In genomic region chr5:120694695-120695074, GRCm38 (mm10) we compare ENCODE assay signal across 8 mouse cellular contexts. TPM values are rescaled to one million over a fixed set of nuclear protein-coding genes. Genes with fewer than 3 reads are reported as not detected.
DNase-seq lines count a peak whose midpoint lies in the region; ATAC-seq and TF ChIP-seq lines count a peak whose summit lies in the region.

No protein-coding gene starts in this region.

- intact Hi-C loops in heart, adult 2 months (cut with DNase I) = no loop called here

- no peaks in the 10 kb centered on the region for H3K4me1 ChIP-seq in heart, postnatal 0 days (ENCODE audit: control insufficient read depth, insufficient read depth)
- no peaks in the 10 kb centered on the region for H3K4me1 ChIP-seq in heart, adult 2 months (ENCODE audit: control insufficient read depth, insufficient read depth, low read length)
- H3K4me1 ChIP-seq in testis, adult 2 months (ENCODE audit: control insufficient read depth, insufficient read depth, low read length) = peaks cover 19% of the 10 kb centered on the region
- no peaks in the 10 kb centered on the region for H3K4me1 ChIP-seq in forebrain, postnatal 0 days (ENCODE audit: insufficient read depth)
- H3K4me1 ChIP-seq in stomach, embryonic 15.5 days = no peaks in the 10 kb centered on the region

- DNase-seq in heart, postnatal 0 days (ENCODE audit: low spot score) = no peak
- no peak for DNase-seq in heart, adult 2 months
- DNase-seq in testis, postnatal 14 days (ENCODE audit: low spot score) = no peak
- peak; percentile 33 for DNase-seq in forebrain, postnatal 0 days
- no peak for DNase-seq in right cerebral cortex, postnatal 25 days
- no peak for DNase-seq in lung, postnatal 36 days

- H3K79me2 ChIP-seq in heart, adult 2 months (replicated peaks; ENCODE audit: control insufficient read depth, insufficient read depth, low read length) = no peaks in the 10 kb centered on the region

- H3K27ac ChIP-seq in heart, postnatal 0 days (ENCODE audit: low read depth) = no peak overlapping the region
- no peak overlapping the region for H3K27ac ChIP-seq in heart, adult 2 months
- no peak overlapping the region for H3K27ac ChIP-seq in testis, adult 2 months (ENCODE audit: control insufficient read depth, insufficient read depth, low read depth, low read length)
- H3K27ac ChIP-seq in forebrain, postnatal 0 days (ENCODE audit: low read depth, low read length) = no peak overlapping the region
- H3K27ac ChIP-seq in stomach, embryonic 15.5 days = no peak overlapping the region

- WGBS in heart, postnatal 0 days = 2% methylated on average over 41 of the region's 41 CpGs
- WGBS in heart, adult 2 months = 3% methylated on average over 41 of the region's 41 CpGs
- WGBS in forebrain, postnatal 0 days = 10% methylated on average over 41 of the region's 41 CpGs
- WGBS in stomach, embryonic 15.5 days = 22% methylated on average over 41 of the region's 41 CpGs

- no peak for TF ChIP-seq EP300 in heart, postnatal 0 days (IDR thresholded peaks at IDR 0.05; ENCODE audit: low read depth)
- no peak for TF ChIP-seq EP300 in heart, adult 2 months (IDR thresholded peaks at IDR 0.05; ENCODE audit: insufficient read depth, low read depth, low read length)

- ATAC-seq in heart, postnatal 0 days (ENCODE audit: insufficient read depth, low read depth) = no peak
- no peak for ATAC-seq in forebrain, postnatal 0 days
- ATAC-seq in stomach, embryonic 15.5 days (ENCODE audit: insufficient read depth, low FRiP score, low read depth) = no peak

- peak overlapping the region; percentile 22; the same call in 1 of the 2 replicates for H3K4me3 ChIP-seq in heart, postnatal 0 days (ENCODE audit: low read depth, low read length)
- H3K4me3 ChIP-seq in heart, adult 2 months = no peak overlapping the region
- peak overlapping the region; percentile 21; the same call in 1 of the 2 replicates for H3K4me3 ChIP-seq in testis, adult 2 months (ENCODE audit: control insufficient read depth, low read depth, low read length)
- no peak overlapping the region for H3K4me3 ChIP-seq in forebrain, postnatal 0 days (ENCODE audit: low read depth, low read length)
- H3K4me3 ChIP-seq in stomach, embryonic 15.5 days (replicated peaks) = peak overlapping the region; percentile 15; the same call in 1 of the 2 replicates

- TF ChIP-seq POLR2A in heart, adult 2 months (IDR thresholded peaks at IDR 0.05; ENCODE audit: insufficient read depth, low read depth, low read length) = no peak
- TF ChIP-seq POLR2A in testis, adult 2 months (IDR thresholded peaks at IDR 0.05; ENCODE audit: control insufficient read depth, low read depth, low read length) = no peak

- H3K36me3 ChIP-seq in heart, postnatal 0 days (replicated peaks; ENCODE audit: control insufficient read depth, insufficient read depth, low read length) = no peaks in the 10 kb centered on the region
- H3K36me3 ChIP-seq in heart, adult 2 months (ENCODE audit: control insufficient read depth, insufficient read depth, low read length) = no peaks in the 10 kb centered on the region
- H3K36me3 ChIP-seq in testis, adult 2 months (ENCODE audit: control insufficient read depth, insufficient read depth, low read length) = no peaks in the 10 kb centered on the region
- H3K36me3 ChIP-seq in forebrain, postnatal 0 days (ENCODE audit: insufficient read depth) = peaks cover 38% of the 10 kb centered on the region
- no peaks in the 10 kb centered on the region for H3K36me3 ChIP-seq in stomach, embryonic 15.5 days

- peak overlapping the region; percentile 40; the same call in 1 of the 2 replicates for H3K4me2 ChIP-seq in heart, postnatal 0 days (ENCODE audit: low read depth, low read length)
- H3K4me2 ChIP-seq in forebrain, postnatal 0 days (ENCODE audit: low read depth) = no peak overlapping the region
- peak overlapping the region; percentile 16; the same call in 1 of the 2 replicates for H3K4me2 ChIP-seq in stomach, embryonic 15.5 days

- no peak overlapping the region for H3K9ac ChIP-seq in heart, postnatal 0 days (replicated peaks; ENCODE audit: low read depth, low read length)
- H3K9ac ChIP-seq in heart, adult 2 months (ENCODE audit: low read depth, low read length) = no peak overlapping the region
- H3K9ac ChIP-seq in forebrain, postnatal 0 days = no peak overlapping the region
- no peak overlapping the region for H3K9ac ChIP-seq in stomach, embryonic 15.5 days

- peaks cover 78% of the 10 kb centered on the region for H3K27me3 ChIP-seq in heart, postnatal 0 days (ENCODE audit: control insufficient read depth, insufficient read depth, low read length)
- H3K27me3 ChIP-seq in heart, adult 2 months (ENCODE audit: control insufficient read depth, insufficient read depth, low read length) = peaks cover 3% of the 10 kb centered on the region; the same call in 1 of the 2 replicates
- no peaks in the 10 kb centered on the region for H3K27me3 ChIP-seq in testis, adult 2 months (ENCODE audit: control insufficient read depth, insufficient read depth, low read length)
- no peaks in the 10 kb centered on the region; the same call in 1 of the 2 replicates for H3K27me3 ChIP-seq in forebrain, postnatal 0 days (ENCODE audit: insufficient read depth, low read length)
- H3K27me3 ChIP-seq in stomach, embryonic 15.5 days (replicated peaks) = peaks cover 51% of the 10 kb centered on the region

- no peak for TF ChIP-seq CTCF in heart, postnatal 0 days (IDR thresholded peaks at IDR 0.05; ENCODE audit: low read depth)
- no peak for TF ChIP-seq CTCF in heart, adult 2 months (IDR thresholded peaks at IDR 0.05)
- no peak for TF ChIP-seq CTCF in testis, adult 2 months (IDR thresholded peaks at IDR 0.05; ENCODE audit: control insufficient read depth, insufficient read depth, insufficient replicate concordance, low read depth, low read length)
- no peak for TF ChIP-seq CTCF in forebrain, postnatal 0 days (IDR thresholded peaks at IDR 0.05; ENCODE audit: low read depth)

- no peaks in the 10 kb centered on the region for H3K9me3 ChIP-seq in heart, postnatal 0 days (replicated peaks; ENCODE audit: control insufficient read depth, low read length)
- H3K9me3 ChIP-seq in forebrain, postnatal 0 days (ENCODE audit: low read length) = no peaks in the 10 kb centered on the region
- H3K9me3 ChIP-seq in stomach, embryonic 15.5 days = no peaks in the 10 kb centered on the region

RNA-seq across cellular contexts. Expression of gene Dtx1, which starts 17.0 kb away (rescaled TPM):
- total RNA-seq in heart, postnatal 0 days (2014; rRNA removed; ENCODE audit: low replicate concordance) = 1.7 and 13.8 TPM in 2 replicates
- 0.30 and 0.48 TPM in 2 replicates for polyA plus RNA-seq in heart, postnatal 0 days (2015; fragmentation: Nextera tagmentation; extraction: Ambion mirVana)
- 1 to 10 TPM; 2.1 to 2.7 TPM for total RNA-seq in heart, adult 2 months (2021)
- 3.5 and 4.2 TPM in 2 replicates for polyA plus RNA-seq in heart, adult 2 months (2012; rRNA removed)
- 38.6 and 46.0 TPM in 2 replicates for polyA plus RNA-seq in testis, adult 2 months (2012; rRNA removed)
- 154 and 193 TPM in 2 replicates for total RNA-seq in forebrain, postnatal 0 days (2014; rRNA removed)
- 59.4 and 65.2 TPM in 2 replicates for polyA plus RNA-seq in forebrain, postnatal 0 days (2015; fragmentation: Nextera tagmentation; extraction: Ambion mirVana)
- 5.2 and 5.6 TPM in 2 replicates for polyA plus RNA-seq in stomach, embryonic 15.5 days (2015; fragmentation: Nextera tagmentation; extraction: Ambion mirVana)

RNA-seq across cellular contexts. Expression of gene Rasal1, which starts 46.1 kb away (rescaled TPM):
- total RNA-seq in heart, postnatal 0 days (2014; rRNA removed; ENCODE audit: low replicate concordance) = not detected in 2 replicates
- 0.10 TPM in 1 of 2 replicates, not detected in the other for polyA plus RNA-seq in heart, postnatal 0 days (2015; fragmentation: Nextera tagmentation; extraction: Ambion mirVana)
- not detected for total RNA-seq in heart, adult 2 months (2021)
- polyA plus RNA-seq in heart, adult 2 months (2012; rRNA removed) = 0.06 and 0.33 TPM in 2 replicates
- 20.0 and 20.9 TPM in 2 replicates for polyA plus RNA-seq in testis, adult 2 months (2012; rRNA removed)
- total RNA-seq in forebrain, postnatal 0 days (2014; rRNA removed) = 25.9 and 36.8 TPM in 2 replicates
- polyA plus RNA-seq in forebrain, postnatal 0 days (2015; fragmentation: Nextera tagmentation; extraction: Ambion mirVana) = 14.0 and 20.0 TPM in 2 replicates
- 0.34 and 0.54 TPM in 2 replicates for polyA plus RNA-seq in stomach, embryonic 15.5 days (2015; fragmentation: Nextera tagmentation; extraction: Ambion mirVana)

RNA-seq across cellular contexts. Expression of gene Oas2, which starts 55.0 kb away (rescaled TPM):
- 1.1 TPM in 1 of 2 replicates, not detected in the other for total RNA-seq in heart, postnatal 0 days (2014; rRNA removed; ENCODE audit: low replicate concordance)
- 0.15 and 0.25 TPM in 2 replicates for polyA plus RNA-seq in heart, postnatal 0 days (2015; fragmentation: Nextera tagmentation; extraction: Ambion mirVana)
- 1 to 10 TPM in 1 of 2 experiments, under 1 TPM in 1; 0.55 to 1.0 TPM for total RNA-seq in heart, adult 2 months (2021)
- polyA plus RNA-seq in heart, adult 2 months (2012; rRNA removed) = 9.6 and 11.3 TPM in 2 replicates
- 0.23 and 0.36 TPM in 2 replicates for polyA plus RNA-seq in testis, adult 2 months (2012; rRNA removed)
- 0.38 and 0.71 TPM in 2 replicates for total RNA-seq in forebrain, postnatal 0 days (2014; rRNA removed)
- polyA plus RNA-seq in forebrain, postnatal 0 days (2015; fragmentation: Nextera tagmentation; extraction: Ambion mirVana) = 0.19 and 0.30 TPM in 2 replicates
- polyA plus RNA-seq in stomach, embryonic 15.5 days (2015; fragmentation: Nextera tagmentation; extraction: Ambion mirVana) = 0.46 and 0.51 TPM in 2 replicates

Comparison
In these comparisons a context has a peak if more than half of its experiments do, and no peak if none do; other contexts are left out.
1. H3K4me3 ChIP-seq: peak in heart, postnatal 0 days (single experiment), testis, adult 2 months (single experiment) and stomach, embryonic 15.5 days (single experiment); none in heart, adult 2 months (single experiment) and forebrain, postnatal 0 days (single experiment).